Comparison of ENCODE assay signal across 8 mouse cellular contexts in genomic region chr10:118370443-118370842, GRCm38 (mm10). TPM values are rescaled to one million over a fixed set of nuclear protein-coding genes. Genes with fewer than 3 reads are reported as not detected.
DNase-seq lines count a peak whose midpoint lies in the region; ATAC-seq lines count a peak whose summit lies in the region.

No protein-coding gene starts in this region.

- no peak overlapping the region for H3K4me3 ChIP-seq in hindbrain, embryonic 14.5 days (replicated peaks; ENCODE audit: low read length)

- peak overlapping the region; percentile 29; the same call in 1 of the 2 replicates for H3K9ac ChIP-seq in hindbrain, embryonic 14.5 days

- peak; percentile 91 for ATAC-seq in hindbrain, embryonic 14.5 days (ENCODE audit: low FRiP score)

- H3K4me1 ChIP-seq in hindbrain, embryonic 14.5 days (replicated peaks; ENCODE audit: control insufficient read depth, insufficient read depth, low read length), result no peaks in the 10 kb centered on the region

- no peaks in the 10 kb centered on the region for H3K9me3 ChIP-seq in hindbrain, embryonic 14.5 days (ENCODE audit: control insufficient read depth, low read length)

- DNase-seq in NIH3T3 (ENCODE audit: low read depth), result peak; percentile 85
- peak; percentile 93 for DNase-seq in cerebellum, postnatal 10 days
- DNase-seq in frontal cortex, postnatal 36 days (ENCODE audit: low spot score in 2 of 2), result peak; percentile 79 to 87
- peak; percentile 92 for DNase-seq in hindbrain, embryonic 14.5 days (ENCODE audit: low spot score)
- DNase-seq in layer of hippocampus, postnatal 25 days (ENCODE audit: extremely low spot score in 1 of 2, low spot score in 1 of 2), result peak; percentile 63 to 78
- peak; percentile 79 for DNase-seq in lung, postnatal 25 days (ENCODE audit: low spot score)
- DNase-seq in retina, postnatal 1 day, result peak; percentile 90
- peak; percentile 88 for DNase-seq in thymus, postnatal 4 days

- H3K27me3 ChIP-seq in hindbrain, embryonic 14.5 days (ENCODE audit: control insufficient read depth, insufficient read depth, low read length), result no peaks in the 10 kb centered on the region

- 7% methylated on average over 10 of the region's 10 CpGs for WGBS in hindbrain, embryonic 14.5 days

- peak overlapping the region; percentile 45 for H3K4me2 ChIP-seq in hindbrain, embryonic 14.5 days (replicated peaks)

- no peak overlapping the region for H3K27ac ChIP-seq in hindbrain, embryonic 14.5 days

- no peaks in the 10 kb centered on the region for H3K36me3 ChIP-seq in hindbrain, embryonic 14.5 days (replicated peaks; ENCODE audit: control insufficient read depth, insufficient read depth)

RNA-seq across cellular contexts. Expression of gene Gm9049, which starts 16.5 kb away (rescaled TPM):
- polyA plus RNA-seq in hindbrain, embryonic 14.5 days (2014; fragmentation: Nextera tagmentation; extraction: Ambion mirVana), result not detected in 2 replicates
- total RNA-seq in layer of hippocampus, postnatal 25 days (2021), result not detected

RNA-seq across cellular contexts. Expression of gene Gm9048, which starts 22.0 kb away (rescaled TPM):
- not detected in 2 replicates for polyA plus RNA-seq in hindbrain, embryonic 14.5 days (2014; fragmentation: Nextera tagmentation; extraction: Ambion mirVana)
- not detected for total RNA-seq in layer of hippocampus, postnatal 25 days (2021)

RNA-seq across cellular contexts. Expression of gene Gm9046, which starts 27.4 kb away (rescaled TPM):
- not detected in 2 replicates for polyA plus RNA-seq in hindbrain, embryonic 14.5 days (2014; fragmentation: Nextera tagmentation; extraction: Ambion mirVana)
- not detected for total RNA-seq in layer of hippocampus, postnatal 25 days (2021)

RNA-seq across cellular contexts. Expression of gene Gm9045, which starts 32.8 kb away (rescaled TPM):
- polyA plus RNA-seq in hindbrain, embryonic 14.5 days (2014; fragmentation: Nextera tagmentation; extraction: Ambion mirVana), result not detected in 2 replicates
- not detected for total RNA-seq in layer of hippocampus, postnatal 25 days (2021)

RNA-seq across cellular contexts. Expression of gene Gm9044, which starts 38.2 kb away (rescaled TPM):
- polyA plus RNA-seq in hindbrain, embryonic 14.5 days (2014; fragmentation: Nextera tagmentation; extraction: Ambion mirVana), result 0.08 TPM in 1 of 2 replicates, not detected in the other
- not detected for total RNA-seq in layer of hippocampus, postnatal 25 days (2021)
